Mouse (Mus musculus) thymus, postnatal 14 days (tissue): ENCODE measurements around the gene Tspoap1.
A peak's percentile ranks its signal among the peaks of the same experiment; 100 is the strongest.

Source experiments
- DNase-seq: peaks from one replicate; pipeline ENCODE4 v3.0.0; 2021

The Tspoap1 gene

DNA sequence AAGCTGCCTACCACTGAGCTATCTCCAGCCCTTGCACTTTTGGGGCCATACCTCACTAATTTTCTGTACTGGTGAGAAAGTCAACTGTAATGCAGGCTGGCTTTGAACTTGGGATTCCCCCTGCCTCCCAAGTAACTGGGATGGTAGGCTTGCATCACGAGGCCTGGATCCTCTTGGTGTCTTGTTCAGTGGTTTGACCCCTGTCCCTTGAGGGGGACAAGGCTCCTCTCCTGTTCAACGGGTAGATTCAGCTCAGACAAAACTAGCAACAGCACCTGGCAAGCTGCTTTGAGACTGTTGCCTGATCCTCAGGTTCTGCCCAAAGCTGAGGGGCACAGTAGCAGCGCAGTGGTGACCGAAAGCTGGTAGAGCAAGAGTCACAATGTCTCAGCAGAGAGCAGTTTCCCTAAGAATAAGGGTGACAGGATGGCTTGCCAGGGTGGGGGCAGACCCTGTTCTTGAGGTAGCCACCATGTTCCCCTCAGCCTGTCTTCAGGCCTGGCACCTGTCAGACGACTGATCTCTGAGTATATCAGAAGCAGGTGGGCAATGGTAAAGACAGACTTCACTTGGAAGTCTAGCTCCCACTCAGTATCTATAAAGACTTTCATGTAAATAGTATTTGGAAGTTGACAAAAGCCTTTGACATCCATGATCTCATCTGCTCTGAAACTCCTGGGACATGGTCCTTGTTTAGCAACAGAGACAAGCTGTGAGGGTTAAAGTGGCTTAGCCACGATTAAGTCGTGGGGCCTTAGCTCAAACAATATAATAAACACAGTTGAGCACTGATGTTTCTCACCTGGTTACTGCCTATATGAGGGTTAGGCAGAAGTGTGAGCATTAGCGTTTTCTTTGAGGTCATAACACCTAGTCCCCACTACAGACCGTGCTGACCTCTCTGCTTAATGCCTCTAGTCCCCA lies 14.4 kb upstream of the Tspoap1 start:
- peak; percentile 59 for DNase-seq

- no peak for DNase-seq
These were observed 13.0 kb upstream of the Tspoap1 start for GRCm38 (mm10) chr11:87747312-87747711.

DNA sequence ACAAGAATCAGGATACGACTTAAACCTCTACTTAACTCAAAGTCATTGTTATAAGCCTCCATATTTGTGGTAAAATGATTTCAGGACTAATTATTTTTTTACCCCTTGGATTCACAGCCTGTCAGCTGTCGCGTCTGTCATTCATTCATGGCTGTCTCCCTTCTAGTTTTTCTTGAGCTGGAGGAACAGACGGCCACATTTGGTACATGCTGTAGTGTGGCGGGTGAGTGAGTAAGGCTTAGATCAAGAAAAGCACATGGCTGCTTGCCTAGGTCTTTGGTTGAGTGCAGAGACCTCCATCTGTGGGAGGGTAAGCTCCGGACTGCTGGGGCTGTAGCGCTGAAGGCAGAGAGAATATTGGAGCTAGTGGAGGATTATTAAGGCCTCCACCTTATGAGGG lies 12.6 kb upstream of the Tspoap1 start:
- peak; percentile 32 for DNase-seq

- DNase-seq, result peak; percentile 93
These were observed 11.9 kb upstream of the Tspoap1 start for GRCm38 (mm10) chr11:87748132-87749119.

DNA sequence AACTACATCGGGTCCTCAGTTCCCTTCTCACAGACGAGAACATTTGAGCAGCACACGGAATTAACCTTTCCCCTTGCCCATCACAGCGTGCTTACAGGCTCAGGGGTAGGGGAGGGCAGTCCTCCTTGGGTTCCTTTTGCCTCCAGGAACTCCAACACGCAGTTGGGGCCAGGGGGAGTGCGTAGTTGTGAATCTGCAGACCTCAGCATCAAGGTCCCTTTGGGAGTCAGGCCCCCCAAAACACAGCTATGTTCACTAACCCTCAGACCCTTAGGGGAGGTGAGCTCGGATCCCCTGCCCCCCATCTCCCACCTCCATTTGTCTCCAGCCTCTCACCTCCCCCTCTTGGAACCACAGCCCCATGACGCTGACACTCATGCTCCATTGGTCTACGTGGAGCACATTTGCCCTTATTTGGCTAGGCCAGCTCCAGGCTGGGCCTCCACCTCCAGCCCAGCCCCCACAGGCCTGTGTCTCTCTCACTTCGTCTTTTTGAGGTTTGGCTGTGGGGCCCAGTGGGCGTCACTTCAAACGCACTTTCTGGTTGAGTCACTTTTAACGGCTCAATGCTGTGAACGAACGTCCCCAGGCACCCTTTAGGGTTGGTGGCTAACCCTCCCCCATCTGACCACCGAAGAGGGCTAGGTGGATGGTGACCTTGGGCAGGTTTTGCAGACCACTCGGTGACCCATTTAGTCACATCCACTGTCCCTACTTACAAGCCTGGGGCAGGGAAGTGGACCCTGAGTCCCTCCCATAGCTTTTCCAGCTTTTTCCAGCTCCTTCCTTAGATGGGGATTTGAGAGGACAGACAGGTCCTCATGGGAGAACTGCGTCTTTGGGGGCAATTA lies 10.9 kb upstream of the Tspoap1 start:
- DNase-seq, result peak; percentile 94

DNA sequence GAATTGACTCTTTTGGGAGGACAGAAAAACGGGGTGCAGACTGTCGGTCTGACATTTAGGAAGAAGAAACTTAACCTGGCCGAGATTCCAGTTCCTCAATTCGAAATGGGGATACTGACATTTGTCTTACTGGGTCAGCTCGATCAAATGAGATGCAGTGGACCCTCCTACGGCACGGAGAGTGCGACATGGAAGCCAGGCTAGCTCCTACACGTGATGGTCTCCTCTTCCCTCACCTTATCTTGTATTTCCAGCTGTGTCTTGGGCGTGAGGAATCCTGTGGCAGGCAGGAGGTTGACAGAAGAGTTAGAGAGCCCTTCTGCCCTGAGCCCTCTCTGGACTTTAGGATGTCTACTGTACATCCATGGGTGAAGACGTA lies 10.3 kb upstream of the Tspoap1 start:
- DNase-seq, result peak; percentile 40

GRCm38 (mm10) chr11:87750521-87750920 lies 9.8 kb upstream of the Tspoap1 start:
- DNase-seq, result peak; percentile 74

- DNase-seq, result peak; percentile 67
These were observed 9.3 kb upstream of the Tspoap1 start for GRCm38 (mm10) chr11:87751031-87751430.

DNA sequence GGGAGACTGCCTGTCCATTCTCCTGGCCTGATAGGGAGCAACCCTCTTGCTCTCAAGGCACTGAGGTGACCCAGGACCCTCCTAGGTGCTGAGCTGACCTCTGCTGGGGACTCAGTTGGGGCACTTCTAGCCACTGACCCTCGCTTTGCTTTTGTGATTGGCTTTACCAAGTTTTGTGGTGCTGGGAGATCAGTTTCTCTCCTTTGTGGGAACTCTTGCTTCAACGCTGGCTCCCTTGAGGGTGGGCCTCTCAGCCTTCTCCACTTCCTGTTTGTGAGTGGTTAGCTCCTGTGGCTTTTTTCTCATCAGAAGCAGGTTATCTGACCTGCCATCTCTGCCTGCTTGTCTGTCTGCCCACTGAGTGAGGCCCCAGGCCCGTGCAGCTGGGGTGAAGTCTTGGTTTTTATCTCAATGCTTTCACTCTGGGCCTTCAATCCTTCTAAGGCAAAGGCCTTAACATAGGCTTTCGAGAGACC lies 8.8 kb upstream of the Tspoap1 start:
- DNase-seq, result peak; percentile 90

DNA sequence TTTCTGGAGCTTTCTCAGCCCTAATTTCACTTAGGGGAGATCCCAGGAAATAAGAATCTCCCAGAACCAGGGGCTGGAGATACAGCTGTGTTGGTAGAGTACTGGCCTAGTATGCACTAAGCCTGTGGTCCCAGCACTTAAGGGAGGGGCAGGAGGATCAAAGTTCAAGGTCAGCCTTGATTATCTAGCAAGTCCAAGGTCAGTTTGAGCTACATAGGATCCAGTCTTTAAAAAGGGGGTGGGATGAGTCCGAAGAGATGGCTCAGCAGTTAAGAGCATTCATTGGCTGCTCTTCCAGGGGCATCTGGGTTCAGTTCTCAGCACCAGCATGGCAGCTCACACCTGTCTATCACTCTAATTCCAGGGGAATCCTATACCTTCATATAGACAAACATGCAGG lies 8.0 kb upstream of the Tspoap1 start:
- DNase-seq, result no peak

DNA sequence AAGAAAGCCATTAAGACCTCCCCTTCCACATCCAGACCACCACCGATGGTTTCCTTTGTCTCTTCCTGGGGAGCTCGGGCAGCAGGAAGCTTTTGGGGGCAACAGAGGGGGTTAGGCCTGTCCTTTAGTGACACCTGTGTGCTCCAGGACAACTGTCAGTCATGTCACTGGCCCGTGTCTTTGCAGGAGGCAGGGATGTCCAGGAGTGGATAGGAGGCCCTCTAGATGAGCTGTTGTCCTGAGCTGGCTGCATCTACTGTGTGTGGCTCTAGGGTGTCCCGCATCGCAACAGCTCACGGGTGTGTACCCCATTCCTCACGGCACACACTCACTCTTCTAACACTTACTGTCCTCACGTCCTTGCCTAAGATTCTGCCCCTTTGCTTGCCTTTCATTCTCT lies 7.1 kb upstream of the Tspoap1 start:
- DNase-seq, result peak; percentile 53

- peak; percentile 44 for DNase-seq
These were observed 6.3 kb upstream of the Tspoap1 start for GRCm38 (mm10) chr11:87753891-87754501.

DNA sequence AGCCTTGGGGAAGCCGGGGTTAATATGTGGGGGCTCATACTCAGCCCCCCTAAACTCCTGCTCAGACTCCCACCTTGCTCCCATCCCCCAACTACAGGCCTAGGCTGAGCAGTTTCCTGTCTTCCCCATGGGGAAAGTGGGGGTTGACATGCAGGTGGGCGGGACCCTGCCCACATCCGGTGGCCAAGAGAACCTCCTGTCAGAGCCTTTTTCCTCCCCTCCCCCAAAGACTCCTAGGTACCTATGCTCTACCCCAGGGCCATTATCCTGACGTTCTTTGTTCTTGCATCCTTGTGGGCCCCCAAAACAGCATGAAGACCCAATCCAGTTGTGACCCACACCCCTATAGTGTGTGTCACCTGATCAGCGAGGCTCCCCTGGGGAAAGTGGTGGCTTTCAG lies 5.7 kb upstream of the Tspoap1 start:
- DNase-seq, result peak; percentile 96

GRCm38 (mm10) chr11:87755360-87756017 lies 4.9 kb upstream of the Tspoap1 start:
- DNase-seq, result peak; percentile 99

- DNase-seq, result peak; percentile 89
These were observed 4.0 kb upstream of the Tspoap1 start for GRCm38 (mm10) chr11:87756251-87756820.

- peak; percentile 72 for DNase-seq
These were observed 3.1 kb upstream of the Tspoap1 start for GRCm38 (mm10) chr11:87757001-87757954.

DNA sequence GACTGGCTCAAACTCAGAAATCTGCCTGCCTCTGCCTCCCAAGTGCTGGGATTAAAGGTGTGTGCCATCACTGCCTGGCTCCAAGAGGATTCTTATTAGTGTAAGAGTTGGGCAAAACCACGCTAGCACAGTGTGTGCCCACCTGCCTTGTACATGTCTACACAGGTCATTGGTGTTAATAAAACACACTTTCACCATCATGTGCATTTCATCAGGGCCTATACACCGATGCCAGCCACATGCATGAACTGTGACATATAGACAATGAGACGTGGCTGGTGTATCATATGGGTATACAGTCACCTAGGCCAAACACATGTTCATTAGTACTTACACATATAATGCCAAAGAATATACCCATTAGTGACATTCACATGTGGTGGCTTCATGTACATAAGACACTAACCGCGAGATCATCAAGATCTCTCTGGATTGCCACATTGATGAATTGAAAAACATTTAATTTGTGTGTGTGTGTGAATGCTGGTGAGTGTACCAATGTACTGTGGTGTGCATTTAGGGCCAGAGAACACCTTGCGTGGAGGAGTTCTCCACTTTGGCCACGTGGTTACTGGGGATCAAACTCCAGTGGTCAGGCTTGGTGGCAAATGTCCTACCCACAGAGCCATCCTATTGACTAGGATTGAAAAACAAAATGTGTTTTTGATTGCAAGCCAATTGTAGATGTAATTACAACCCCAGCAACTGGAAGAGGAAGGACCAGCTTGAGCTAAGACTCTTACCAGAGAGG lies 2.0 kb upstream of the Tspoap1 start:
- DNase-seq, result peak; percentile 54

DNA sequence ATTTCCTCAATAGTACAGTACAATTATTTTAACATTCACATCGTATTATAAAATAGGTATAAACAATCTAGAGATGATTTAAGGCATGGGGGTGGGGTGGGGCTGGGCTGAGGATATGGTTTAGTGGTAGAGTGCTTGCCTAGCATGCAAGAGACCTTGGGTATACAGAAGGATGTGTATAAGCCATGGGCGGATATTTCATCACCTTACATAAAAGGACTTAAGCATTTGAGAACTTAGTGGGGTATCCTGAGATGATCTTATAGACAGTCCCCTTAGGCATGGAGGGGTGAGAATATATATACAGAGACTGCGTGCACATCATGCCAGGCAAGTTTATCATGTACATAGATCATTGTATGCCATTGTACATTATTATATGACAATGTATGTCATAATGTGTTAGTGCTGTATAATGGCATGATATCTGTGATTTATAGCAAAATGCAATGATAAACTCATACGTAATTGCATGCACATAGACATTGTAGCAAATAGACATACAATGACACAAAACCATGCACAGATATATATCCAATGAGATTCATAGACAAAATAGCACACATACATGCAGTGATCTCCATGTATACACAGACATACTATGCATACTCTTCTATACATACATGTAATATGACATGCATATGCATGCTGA lies 1.3 kb upstream of the Tspoap1 start:
- DNase-seq, result peak; percentile 44
